23 mouse cellular contexts compared by ENCODE assay signal in the genomic region with DNA sequence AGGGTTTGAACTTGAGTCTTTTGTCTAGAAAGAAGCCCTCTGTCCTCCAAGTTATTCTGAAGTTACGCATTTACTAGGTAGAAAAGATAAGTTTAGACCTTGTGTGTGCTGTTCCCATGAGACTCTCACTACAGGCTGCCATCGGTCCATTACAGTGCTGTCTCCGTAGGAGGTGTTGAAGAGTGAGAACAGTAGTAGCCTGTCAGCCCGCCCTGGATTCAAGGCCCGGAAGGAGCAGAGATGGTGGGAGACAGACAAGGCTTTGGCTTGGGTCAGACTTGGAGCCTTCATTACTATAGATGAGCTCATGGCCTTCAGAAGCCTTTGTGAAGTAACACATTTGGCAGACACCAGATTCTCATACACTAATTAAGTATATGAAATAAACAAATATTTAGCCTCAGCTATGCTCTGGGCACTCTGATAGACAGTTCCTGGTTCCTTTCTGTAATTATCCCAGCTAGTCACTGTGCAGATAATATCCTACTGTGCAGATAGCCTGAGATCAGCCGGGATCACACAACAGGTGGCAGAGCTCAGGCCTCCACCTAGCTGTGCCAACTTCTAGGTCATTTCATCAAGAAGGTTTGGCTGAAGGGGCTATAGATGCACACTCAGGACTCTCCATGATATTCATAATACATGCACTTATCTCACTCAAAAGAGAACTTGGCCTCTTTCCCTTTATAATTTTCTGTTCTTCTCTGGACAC. TPM values are rescaled to one million over a fixed set of nuclear protein-coding genes. Genes with fewer than 3 reads are reported as not detected.
DNase-seq lines count a peak whose midpoint lies in the region; ATAC-seq and TF ChIP-seq lines count a peak whose summit lies in the region.
"Had no signal": no experiment of that assay in that cellular context is flagged by ENCODE, and none has a peak within 500 bp of the region (broad histone marks: within the 10 kb centered on the region; RNA-seq: fewer than 3 reads in every experiment).

No protein-coding gene starts in this region.

- TF ChIP-seq CTCF in heart, postnatal 0 days (IDR thresholded peaks at IDR 0.05; ENCODE audit: low read depth) = no peak

- ATAC-seq in heart, postnatal 0 days (ENCODE audit: insufficient read depth, low read depth) = peak; percentile 25; the same call in 1 of the 2 replicates
- peak; percentile 70; the same call in 1 of the 2 replicates for ATAC-seq in lung, embryonic 15.5 days (ENCODE audit: borderline replicate concordance, extremely low read depth, low FRiP score, low TSS enrichment)
- ATAC-seq: forebrain, embryonic 14.5 days had no signal

- H3K9me3 ChIP-seq in heart, postnatal 0 days (replicated peaks; ENCODE audit: control insufficient read depth, low read length) = no peaks in the 10 kb centered on the region
- H3K9me3 ChIP-seq in lung, embryonic 15.5 days = no peaks in the 10 kb centered on the region
- H3K9me3 ChIP-seq: embryonic facial prominence, embryonic 15.5 days; forebrain, embryonic 10.5 days; G1E; hindbrain, embryonic 12.5 days had no signal

- WGBS in heart, postnatal 0 days = 48% methylated on average over 6 of the region's 6 CpGs
- 66% methylated on average over 6 of the region's 6 CpGs for WGBS in lung, embryonic 15.5 days

- H3K9ac ChIP-seq in heart, postnatal 0 days (replicated peaks; ENCODE audit: low read depth, low read length) = no peak overlapping the region
- H3K9ac ChIP-seq in lung, embryonic 15.5 days = no peak overlapping the region
- H3K9ac ChIP-seq: embryonic facial prominence, embryonic 15.5 days; hindbrain, embryonic 12.5 days had no signal

- intact Hi-C loops in heart, postnatal 25 days (cut with DNase I) = no loop called here

- H3K36me3 ChIP-seq in heart, postnatal 0 days (replicated peaks; ENCODE audit: control insufficient read depth, insufficient read depth, low read length) = peaks cover 10% of the 10 kb centered on the region; the same call in 1 of the 2 replicates
- peaks cover 18% of the 10 kb centered on the region; the same call in 1 of the 2 replicates for H3K36me3 ChIP-seq in lung, embryonic 15.5 days

- no peak for TF ChIP-seq EP300 in heart, postnatal 0 days (IDR thresholded peaks at IDR 0.05; ENCODE audit: low read depth)

- H3K27ac ChIP-seq in heart, postnatal 0 days (ENCODE audit: low read depth) = no peak overlapping the region
- H3K27ac ChIP-seq in lung, embryonic 15.5 days = peak overlapping the region; percentile 34; the same call in 1 of the 2 replicates
- H3K27ac ChIP-seq: embryonic facial prominence, embryonic 15.5 days; forebrain, embryonic 10.5 days; gastrocnemius, adult 2 months; hindbrain, embryonic 12.5 days had no signal

- H3K27me3 ChIP-seq in heart, postnatal 0 days (ENCODE audit: control insufficient read depth, insufficient read depth, low read length) = no peaks in the 10 kb centered on the region
- H3K27me3 ChIP-seq in lung, embryonic 15.5 days = no peaks in the 10 kb centered on the region
- H3K27me3 ChIP-seq: embryonic facial prominence, embryonic 15.5 days; hindbrain, embryonic 12.5 days had no signal

- no peak overlapping the region for H3K4me3 ChIP-seq in heart, postnatal 0 days (ENCODE audit: low read depth, low read length)
- no peak overlapping the region for H3K4me3 ChIP-seq in lung, embryonic 15.5 days
- H3K4me3 ChIP-seq: embryonic facial prominence, embryonic 15.5 days; erythroblast, embryonic 14.5 days; forebrain, embryonic 10.5 days; gastrocnemius, adult 2 months; hindbrain, embryonic 12.5 days had no signal

- H3K4me2 ChIP-seq in heart, postnatal 0 days (ENCODE audit: low read depth, low read length) = no peak overlapping the region
- no peak overlapping the region for H3K4me2 ChIP-seq in lung, embryonic 15.5 days
- H3K4me2 ChIP-seq: embryonic facial prominence, embryonic 15.5 days; hindbrain, embryonic 12.5 days had no signal

- peaks cover 21% of the 10 kb centered on the region for H3K4me1 ChIP-seq in heart, postnatal 0 days (ENCODE audit: control insufficient read depth, insufficient read depth)
- H3K4me1 ChIP-seq in lung, embryonic 15.5 days = peaks cover 55% of the 10 kb centered on the region

- peak; percentile 78 for DNase-seq in heart, adult 11 months
- DNase-seq in heart, postnatal 4 days = no peak
- peak; percentile 16 for DNase-seq in heart, postnatal 0 days (ENCODE audit: low spot score)
- DNase-seq in heart, postnatal 25 days (ENCODE audit: low spot score) = no peak
- DNase-seq in lung, postnatal 36 days = no peak
- DNase-seq in Muller cell, postnatal 12 days (ENCODE audit: inconsistent ontology term) = peak; percentile 47
- DNase-seq: adrenal gland, postnatal 10 days; B cell, adult 2 months; cerebellum, adult 11 months; cerebellum, adult 8-10 months; cerebellum, postnatal 14 days; embryo, embryonic 11 days; gastrocnemius, adult 2 months; gastrocnemius, postnatal 25 days; heart, postnatal 36 days had no signal

RNA-seq across cellular contexts. Expression of a gene that starts 11.6 kb away (rescaled TPM):
- 10 to 100 TPM; 57.5 to 62.7 TPM for total RNA-seq in heart, postnatal 4 days (2021)
- total RNA-seq in heart, postnatal 0 days (2014; rRNA removed; ENCODE audit: low replicate concordance) = 15.5 and 32.9 TPM in 2 replicates
- polyA plus RNA-seq in heart, postnatal 0 days (2015; fragmentation: Nextera tagmentation; extraction: Ambion mirVana) = 37.5 and 40.6 TPM in 2 replicates
- 10 to 100 TPM; 39.2 to 46.1 TPM for total RNA-seq in heart, postnatal 25 days (2021)
- polyA plus RNA-seq in lung, embryonic 15.5 days (2015; fragmentation: Nextera tagmentation; extraction: Ambion mirVana) = 94.7 and 106 TPM in 2 replicates

RNA-seq across cellular contexts. Expression of a gene that starts 11.8 kb away (rescaled TPM):
- under 1 TPM; 0.68 to 0.88 TPM for total RNA-seq in heart, postnatal 4 days (2021)
- total RNA-seq in heart, postnatal 0 days (2014; rRNA removed; ENCODE audit: low replicate concordance) = 1.8 and 4.7 TPM in 2 replicates
- polyA plus RNA-seq in heart, postnatal 0 days (2015; fragmentation: Nextera tagmentation; extraction: Ambion mirVana) = 0.64 and 1.1 TPM in 2 replicates
- total RNA-seq in heart, postnatal 25 days (2021) = 1 to 10 TPM in 1 of 2 experiments, under 1 TPM in 1; 0.98 to 1.1 TPM
- polyA plus RNA-seq in lung, embryonic 15.5 days (2015; fragmentation: Nextera tagmentation; extraction: Ambion mirVana) = 9.5 and 10.4 TPM in 2 replicates
- total RNA-seq: common myeloid progenitor, adult 5-6 weeks had no signal

Comparison
In these comparisons a context has a peak if more than half of its experiments do, and no peak if none do; other contexts are left out.
1. DNase-seq: peak in heart, adult 11 months (single experiment), heart, postnatal 0 days (single experiment) and Muller cell, postnatal 12 days (single experiment); none in heart, postnatal 4 days (single experiment), heart, postnatal 25 days (single experiment) and lung, postnatal 36 days (single experiment).